Mouse (Mus musculus): ENCODE data around the gene Rpl37.

DNA sequence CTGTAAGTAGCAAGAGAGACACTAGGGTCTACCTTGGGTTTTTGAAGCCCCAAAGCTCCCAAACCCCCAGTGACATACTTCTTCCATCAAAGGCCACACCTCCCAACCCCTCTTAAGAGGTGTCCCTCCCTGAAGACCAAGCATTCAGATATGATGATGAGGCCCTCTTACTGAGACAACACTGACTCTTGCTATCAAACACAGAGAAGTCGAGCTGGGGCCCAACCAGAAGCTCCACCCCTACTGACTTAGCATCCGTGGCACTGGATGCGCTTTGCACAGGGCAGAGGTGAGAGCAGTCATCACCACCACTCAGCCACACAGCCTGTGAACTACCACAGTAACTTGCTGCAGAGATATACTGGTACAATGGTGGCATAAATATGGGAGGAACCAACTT, 3.8 kb upstream of the Rpl37 start:
- TF ChIP-seq CTCF (IDR thresholded peaks at IDR 0.05; ENCODE audit: borderline replicate concordance, extremely low read depth, insufficient read depth, insufficient read length) (no peak), POLR2A (IDR thresholded peaks at IDR 0.05; ENCODE audit: borderline replicate concordance, extremely low read depth, insufficient read depth, insufficient read length, poor library complexity, severe bottlenecking) (no peak)

All from brain, embryonic 14.5 days (tissue).